Mouse (Mus musculus) activated CD4-positive, CD25-positive, alpha-beta regulatory T cell, adult 4 months (primary cell): Measurements from ENCODE around the gene Arpc1a. TPM values are rescaled to one million over a fixed set of nuclear protein-coding genes. Genes with fewer than 3 reads are reported as not detected.

Experiments
- ATAC-seq: one replicate; pipeline ENCODE4 v1.8.0; 2017
- polyA plus RNA-seq, 2 experiments: library from polyadenylated mRNA; unstranded; fragments of 100-300 nt; shearing (Covaris generic); gene quantifications; one replicate each; pipeline ENCODE4 v1.2.1; 2017

The Arpc1a gene
- polyA plus RNA-seq, 2 experiments from 2014 or later, result 84.8 to 96.6 TPM

- no peak for ATAC-seq
Measured at GRCm38 (mm10) chr5:145140611-145141010, 57.0 kb downstream of the Arpc1a start.

GRCm38 (mm10) chr5:145147748-145148147 lies 64.1 kb downstream of the Arpc1a start:
- no peak for ATAC-seq

- no peak for ATAC-seq
Measured at GRCm38 (mm10) chr5:145149294-145149693, 65.7 kb downstream of the Arpc1a start.

- no peak for ATAC-seq
Measured at GRCm38 (mm10) chr5:145152690-145153089, 69.1 kb downstream of the Arpc1a start.

Other genes with a start within 250 kb of the Arpc1a start
- gene Smurf1, start 118.0 kb upstream of the Arpc1a start, polyA plus RNA-seq, result 1 to 10 TPM; 4.0 to 5.2 TPM
- gene Gm4871, start 51.1 kb upstream of the Arpc1a start, polyA plus RNA-seq, result not detected
- not detected for gene 1700018F24Rik, start 40.8 kb upstream of the Arpc1a start, polyA plus RNA-seq
- not detected for gene Kpna7, start 200 bp downstream of the Arpc1a start, polyA plus RNA-seq
- gene Arpc1b, start 30.4 kb downstream of the Arpc1a start, polyA plus RNA-seq, result 1,000 to 10,000 TPM in 1 of 2 experiments, 100 to 1,000 TPM in 1; 727 to 1,112 TPM
- 10 to 100 TPM; 32.2 to 41.5 TPM for gene Pdap1, start 56.4 kb downstream of the Arpc1a start, polyA plus RNA-seq
- gene Bud31, start 56.5 kb downstream of the Arpc1a start, polyA plus RNA-seq, result 100 to 1,000 TPM; 107 to 118 TPM
- gene Ptcd1, start 83.3 kb downstream of the Arpc1a start, polyA plus RNA-seq, result 10 to 100 TPM in 1 of 2 experiments, 1 to 10 TPM in 1; 7.0 to 18.0 TPM
- gene Cpsf4, start 83.4 kb downstream of the Arpc1a start, polyA plus RNA-seq, result 10 to 100 TPM; 13.7 to 17.7 TPM
- 100 to 1,000 TPM; 418 to 445 TPM for gene Atp5j2, start 108.2 kb downstream of the Arpc1a start, polyA plus RNA-seq
- 10 to 100 TPM; 16.7 to 20.3 TPM for gene Zkscan14, start 118.0 kb downstream of the Arpc1a start, polyA plus RNA-seq
- 1 to 10 TPM; 4.8 to 6.0 TPM for gene Zkscan5, start 120.7 kb downstream of the Arpc1a start, polyA plus RNA-seq
- 10 to 100 TPM; 59.5 to 61.1 TPM for gene Zfp655, start 147.9 kb downstream of the Arpc1a start, polyA plus RNA-seq
- gene Zscan25, start 196.7 kb downstream of the Arpc1a start, polyA plus RNA-seq, result under 1 TPM; 0.37 to 0.45 TPM